Mouse (Mus musculus) megakaryocyte-erythroid progenitor cell, adult 5 weeks (primary cell): Measurements from ENCODE around the gene Lce3f. TPM values are rescaled to one million over a fixed set of nuclear protein-coding genes. Genes with fewer than 3 reads are reported as not detected.

Experiments used
- polyA plus RNA-seq: library from polyadenylated mRNA; stranded (reverse); fragments of >175 nt; gene quantifications from 2 replicates; pipeline ENCODE4 v1.2.3, GENCODE M21; 2012

Gene Lce3f
- polyA plus RNA-seq: not detected in 2 replicates

DNA sequence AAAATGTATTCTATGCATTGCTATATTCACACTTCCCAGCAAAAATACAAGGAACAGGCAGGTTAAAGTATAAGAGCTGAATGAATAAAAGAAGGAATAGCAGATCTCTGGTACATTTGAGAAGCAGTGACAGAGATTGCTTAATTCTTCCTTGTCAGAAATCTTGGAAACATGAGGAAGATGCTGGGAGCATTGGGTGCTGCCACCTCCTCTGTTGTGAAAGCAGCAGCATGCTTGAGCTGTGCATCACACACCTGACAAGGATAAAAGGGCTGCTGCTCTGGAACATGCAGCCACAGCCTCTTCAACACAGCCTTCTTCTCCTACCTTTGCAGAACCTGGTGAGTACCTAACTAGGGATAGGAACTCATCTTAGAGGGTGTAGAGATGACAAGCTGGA is at the start of gene Lce3f:
Gene Lce3f, plus strand, starts transcription at position 301 of the 400 bp plus-strand sequence.

DNA sequence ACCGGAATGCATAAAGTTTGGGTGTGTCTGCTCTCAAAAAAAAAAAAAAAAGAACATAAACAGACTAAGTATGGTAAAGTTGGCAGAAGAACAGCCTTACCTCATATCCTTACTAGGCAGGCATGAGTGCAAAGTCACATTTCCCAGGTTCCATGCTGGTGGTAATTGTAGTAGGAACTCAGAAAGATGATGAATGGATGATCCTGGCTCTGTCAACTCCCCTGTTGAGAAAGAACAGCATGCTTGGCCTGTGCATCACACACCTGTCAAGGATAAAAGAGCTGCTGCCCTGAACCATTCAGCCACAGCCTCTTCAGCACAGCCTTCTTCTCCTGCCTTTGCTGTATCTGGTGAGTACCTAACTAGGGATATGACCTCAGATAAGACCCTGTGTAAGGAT is 47.8 kb upstream of the Lce3f start, which contains the start of gene Lce3c:
Gene Lce3c, plus strand, starts transcription at position 301 of the 400 bp plus-strand sequence.

DNA sequence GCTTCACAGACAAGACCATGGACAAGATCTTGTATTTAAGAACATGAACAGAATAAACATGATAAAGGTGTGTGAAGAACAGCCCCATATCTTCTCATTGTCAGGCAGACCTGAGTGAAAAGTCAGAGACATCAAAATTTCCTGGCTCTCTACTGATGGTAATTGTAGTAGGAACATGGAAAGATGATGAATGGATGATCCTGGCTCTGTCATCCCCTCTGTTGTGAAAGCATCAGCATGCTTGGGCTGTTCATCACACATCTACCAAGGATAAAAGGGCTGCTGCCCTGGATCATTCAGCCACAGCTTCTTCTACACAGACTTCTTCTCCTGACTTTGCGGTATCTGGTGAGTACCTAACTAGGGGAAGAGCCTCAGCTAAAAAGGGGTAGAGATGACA is 34.9 kb upstream of the Lce3f start, which contains the start of gene Lce3d:
Gene Lce3d, plus strand, starts transcription at position 301 of the 400 bp plus-strand sequence.

GRCm38 (mm10) chr3:92966761-92967160 is 25.3 kb upstream of the Lce3f start, which contains the start of gene Lce3e:
TSS of gene Lce3e (plus strand) at chr3:92967061.

GRCm38 (mm10) chr3:93015460-93016104 is 23.6 kb downstream of the Lce3f start, which contains the start of gene Crct1:
TSS of gene Crct1 (minus strand) at chr3:93015687.

DNA sequence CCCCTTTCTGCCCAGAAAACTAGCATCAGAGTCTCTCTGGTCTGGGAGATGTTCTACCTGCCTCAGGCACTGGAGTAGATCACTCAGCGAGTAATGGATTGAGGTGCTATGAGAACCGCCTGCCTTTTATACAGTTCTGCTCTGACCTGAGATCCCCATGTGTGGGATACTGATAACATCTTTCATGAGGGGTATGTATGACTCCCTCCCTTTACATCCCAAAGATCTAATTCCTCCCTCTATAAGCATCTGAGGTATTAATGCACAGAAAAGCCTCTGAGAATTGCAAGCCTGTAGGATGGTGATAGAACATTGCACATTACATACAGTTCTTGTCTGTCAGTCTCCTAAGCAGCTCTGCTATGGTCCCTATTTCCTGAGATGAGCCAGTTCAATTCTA is 26.9 kb downstream of the Lce3f start, which contains the start of gene Lce1m:
Gene Lce1m, minus strand, starts transcription at position 101 of the 400 bp plus-strand sequence.

Other genes with a start within 250 kb of the Lce3f start
- not detected in 2 replicates for gene Lce1g, start 239.9 kb upstream of the Lce3f start, polyA plus RNA-seq
- not detected in 2 replicates for gene Lce1h, start 227.2 kb upstream of the Lce3f start, polyA plus RNA-seq
- not detected in 2 replicates for gene Lce1i, start 213.3 kb upstream of the Lce3f start, polyA plus RNA-seq
- gene Lce1j, start 201.7 kb upstream of the Lce3f start, polyA plus RNA-seq: not detected in 2 replicates
- gene Lce1k, start 184.3 kb upstream of the Lce3f start, polyA plus RNA-seq: not detected in 2 replicates
- gene Kprp, start 165.0 kb upstream of the Lce3f start, polyA plus RNA-seq: not detected in 2 replicates
- gene Lce1l, start 140.9 kb upstream of the Lce3f start, polyA plus RNA-seq: not detected in 2 replicates
- gene 2310050C09Rik, start 122.0 kb upstream of the Lce3f start, polyA plus RNA-seq: not detected in 2 replicates
- not detected in 2 replicates for gene Lce3a, start 66.0 kb upstream of the Lce3f start, polyA plus RNA-seq
- gene Lce3b, start 59.2 kb upstream of the Lce3f start, polyA plus RNA-seq: not detected in 2 replicates
- gene Lce3c, start 47.7 kb upstream of the Lce3f start, polyA plus RNA-seq: not detected in 2 replicates
- gene Lce3d, start 34.8 kb upstream of the Lce3f start, polyA plus RNA-seq: not detected in 2 replicates
- gene Lce3e, start 25.2 kb upstream of the Lce3f start, polyA plus RNA-seq: not detected in 2 replicates
- gene Crct1, start 23.5 kb downstream of the Lce3f start, polyA plus RNA-seq: not detected in 2 replicates
- gene Lce1m, start 26.8 kb downstream of the Lce3f start, polyA plus RNA-seq: not detected in 2 replicates
- gene Gm4858, start 76.6 kb downstream of the Lce3f start, polyA plus RNA-seq: not detected in 2 replicates
- not detected in 2 replicates for gene Crnn, start 152.6 kb downstream of the Lce3f start, polyA plus RNA-seq
- gene Flg2, start 205.1 kb downstream of the Lce3f start, polyA plus RNA-seq: not detected in 2 replicates